In genomic region chr3:57267559-57268173, GRCm38 (mm10) we compare ENCODE assay signal across 9 mouse cellular contexts. TPM values are rescaled to one million over a fixed set of nuclear protein-coding genes. Genes with fewer than 3 reads are reported as not detected.
DNase-seq lines count a peak whose midpoint lies in the region; ATAC-seq and TF ChIP-seq lines count a peak whose summit lies in the region.
"Had no signal": no experiment of that assay in that cellular context is flagged by ENCODE, and none has a peak within 500 bp of the region (broad histone marks: within the 10 kb centered on the region; RNA-seq: fewer than 3 reads in every experiment).

No protein-coding gene starts in this region.

- H3K27me3 ChIP-seq in heart, adult 2 months (ENCODE audit: control insufficient read depth, insufficient read depth, low read length), result no peaks in the 10 kb centered on the region
- no peaks in the 10 kb centered on the region for H3K27me3 ChIP-seq in forebrain, embryonic 12.5 days
- H3K27me3 ChIP-seq in limb, embryonic 14.5 days (ENCODE audit: control insufficient read depth, insufficient read depth, low read length), result no peaks in the 10 kb centered on the region
- H3K27me3 ChIP-seq in neural tube, embryonic 11.5 days (ENCODE audit: control insufficient read depth, insufficient read depth, low read length), result no peaks in the 10 kb centered on the region

- no peaks in the 10 kb centered on the region for H3K4me1 ChIP-seq in heart, adult 2 months (ENCODE audit: control insufficient read depth, insufficient read depth, low read length)
- H3K4me1 ChIP-seq in forebrain, embryonic 12.5 days, result no peaks in the 10 kb centered on the region
- H3K4me1 ChIP-seq in limb, embryonic 14.5 days (ENCODE audit: control insufficient read depth, insufficient read depth, low read length), result no peaks in the 10 kb centered on the region
- H3K4me1 ChIP-seq in neural tube, embryonic 11.5 days (ENCODE audit: control insufficient read depth, insufficient read depth, low read length), result no peaks in the 10 kb centered on the region

- H3K4me3 ChIP-seq in heart, adult 2 months, result no peak overlapping the region
- H3K4me3 ChIP-seq in forebrain, embryonic 12.5 days (replicated peaks), result no peak overlapping the region
- H3K4me3 ChIP-seq in limb, embryonic 14.5 days (replicated peaks; ENCODE audit: low read length), result no peak overlapping the region
- no peak overlapping the region for H3K4me3 ChIP-seq in neural tube, embryonic 11.5 days (ENCODE audit: low read depth, low read length)

- no peaks in the 10 kb centered on the region for H3K79me2 ChIP-seq in heart, adult 2 months (replicated peaks; ENCODE audit: control insufficient read depth, insufficient read depth, low read length)

- TF ChIP-seq POLR2A in heart, adult 2 months (IDR thresholded peaks at IDR 0.05; ENCODE audit: insufficient read depth, low read depth, low read length), result no peak
- no peak for TF ChIP-seq POLR2A in limb, embryonic 14.5 days (IDR thresholded peaks at IDR 0.05; ENCODE audit: borderline replicate concordance, extremely low read depth, insufficient read depth, insufficient read length)

- ATAC-seq in forebrain, embryonic 12.5 days (ENCODE audit: low FRiP score), result peak; percentile 79; the same call in 1 of the 2 replicates
- peak; percentile 30; the same call in 1 of the 2 replicates for ATAC-seq in limb, embryonic 14.5 days (ENCODE audit: low FRiP score, low read depth)
- ATAC-seq in neural tube, embryonic 11.5 days (ENCODE audit: insufficient read depth, low FRiP score, low TSS enrichment), result no peak

- TF ChIP-seq EP300 in heart, adult 2 months (IDR thresholded peaks at IDR 0.05; ENCODE audit: insufficient read depth, low read depth, low read length), result peak; percentile 75; the same call in 1 of the 2 replicates

- H3K27ac ChIP-seq in heart, adult 2 months, result no peak overlapping the region
- no peak overlapping the region for H3K27ac ChIP-seq in forebrain, embryonic 12.5 days
- no peak overlapping the region for H3K27ac ChIP-seq in limb, embryonic 14.5 days (replicated peaks; ENCODE audit: low read depth, low read length)
- no peak overlapping the region for H3K27ac ChIP-seq in neural tube, embryonic 11.5 days (ENCODE audit: low read depth, low read length)
- H3K27ac ChIP-seq: macrophage had no signal

- H3K4me2 ChIP-seq in forebrain, embryonic 12.5 days, result no peak overlapping the region
- H3K4me2 ChIP-seq in limb, embryonic 14.5 days (replicated peaks; ENCODE audit: low read depth, low read length, severe bottlenecking), result no peak overlapping the region
- H3K4me2 ChIP-seq in neural tube, embryonic 11.5 days (ENCODE audit: low read depth), result no peak overlapping the region

- H3K9ac ChIP-seq in heart, adult 2 months (ENCODE audit: low read depth, low read length), result no peak overlapping the region
- no peak overlapping the region for H3K9ac ChIP-seq in forebrain, embryonic 12.5 days
- H3K9ac ChIP-seq in limb, embryonic 14.5 days (ENCODE audit: low read depth, low read length, severe bottlenecking), result no peak overlapping the region
- no peak overlapping the region for H3K9ac ChIP-seq in neural tube, embryonic 11.5 days (ENCODE audit: low read length)

- H3K9me3 ChIP-seq in forebrain, embryonic 12.5 days, result no peaks in the 10 kb centered on the region
- H3K9me3 ChIP-seq in limb, embryonic 14.5 days (ENCODE audit: control insufficient read depth, low read length), result no peaks in the 10 kb centered on the region
- no peaks in the 10 kb centered on the region for H3K9me3 ChIP-seq in neural tube, embryonic 11.5 days (ENCODE audit: control insufficient read depth, low read length)

- H3K36me3 ChIP-seq in heart, adult 2 months (ENCODE audit: control insufficient read depth, insufficient read depth, low read length), result no peaks in the 10 kb centered on the region
- no peaks in the 10 kb centered on the region for H3K36me3 ChIP-seq in forebrain, embryonic 12.5 days (replicated peaks)
- H3K36me3 ChIP-seq in limb, embryonic 14.5 days (ENCODE audit: control insufficient read depth, insufficient read depth, low read length), result no peaks in the 10 kb centered on the region
- no peaks in the 10 kb centered on the region for H3K36me3 ChIP-seq in neural tube, embryonic 11.5 days (ENCODE audit: control insufficient read depth, insufficient read depth, low read length)

- intact Hi-C loops in heart, adult 2 months (cut with DNase I), result loop anchor here (1.0 to 5.0 kb wide), 5 partner anchors 27 to 357 kb away; no protein-coding TSS in a partner anchor
- intact Hi-C loops in heart, postnatal 25 days (cut with DNase I), result loop anchor here (1.0 to 5.0 kb wide), 4 partner anchors 70 to 355 kb away; no protein-coding TSS in a partner anchor

- peak; percentile 97; the same call in 1 of the 2 replicates for TF ChIP-seq CTCF in heart, adult 2 months (IDR thresholded peaks at IDR 0.05)

- DNase-seq in heart, adult 2 months, result peak; percentile 17 to 53
- DNase-seq in heart, postnatal 25 days (ENCODE audit: low spot score), result no peak
- peak; percentile 26 to 42 for DNase-seq in adrenal gland, postnatal 36 days
- peak; percentile 1 for DNase-seq in induced T-regulatory cell, adult 2 months (ENCODE audit: low read depth)
- DNase-seq in limb, embryonic 14.5 days (ENCODE audit: low spot score), result peak; percentile 52
- peak; percentile 53 for DNase-seq in neural tube, embryonic 11.5 days (ENCODE audit: low spot score)
- no peak for DNase-seq in spleen, adult 12 weeks (ENCODE audit: low spot score)

- WGBS in heart, adult 2 months, result 32% methylated on average over 6 of the region's 6 CpGs
- WGBS in forebrain, embryonic 12.5 days, result 33% methylated on average over 6 of the region's 6 CpGs
- WGBS in limb, embryonic 14.5 days, result 31% methylated on average over 6 of the region's 6 CpGs
- 37% methylated on average over 6 of the region's 6 CpGs for WGBS in neural tube, embryonic 11.5 days

RNA-seq across cellular contexts. Expression of gene Tm4sf1, which starts 34.1 kb away (rescaled TPM):
- 10 to 100 TPM; 78.5 to 84.6 TPM for total RNA-seq in heart, adult 2 months (2021)
- polyA plus RNA-seq in heart, adult 2 months (2012; rRNA removed), result 148 and 297 TPM in 2 replicates
- 10 to 100 TPM; 93.1 to 99.1 TPM for total RNA-seq in heart, postnatal 25 days (2021)
- 10 to 100 TPM; 55.0 to 84.7 TPM for total RNA-seq in adrenal gland, postnatal 36 days (2021)
- 7.9 and 13.1 TPM in 2 replicates for polyA plus RNA-seq in forebrain, embryonic 12.5 days (2016; fragmentation: Nextera tagmentation; extraction: Ambion mirVana)
- polyA plus RNA-seq in limb, embryonic 14.5 days (2012; rRNA removed), result 57.8 and 66.8 TPM in 2 replicates
- 96.0 and 98.4 TPM in 2 replicates for polyA plus RNA-seq in limb, embryonic 14.5 days (2014; fragmentation: Nextera tagmentation; extraction: Ambion mirVana)
- 5.3 and 5.7 TPM in 2 replicates for polyA plus RNA-seq in neural tube, embryonic 11.5 days (2014; fragmentation: Nextera tagmentation; extraction: Ambion mirVana)
- polyA plus RNA-seq: macrophage had no signal

Comparison
In these comparisons a context has a peak if more than half of its experiments do, and no peak if none do; other contexts are left out.
1. DNase-seq: peak in heart, adult 2 months (2 of 2), adrenal gland, postnatal 36 days (2 of 2), induced T-regulatory cell, adult 2 months (single experiment), limb, embryonic 14.5 days (single experiment) and neural tube, embryonic 11.5 days (single experiment); none in heart, postnatal 25 days (single experiment) and spleen, adult 12 weeks (single experiment).